Mouse (Mus musculus): Measurements from ENCODE around the gene Zfp93.

DNA sequence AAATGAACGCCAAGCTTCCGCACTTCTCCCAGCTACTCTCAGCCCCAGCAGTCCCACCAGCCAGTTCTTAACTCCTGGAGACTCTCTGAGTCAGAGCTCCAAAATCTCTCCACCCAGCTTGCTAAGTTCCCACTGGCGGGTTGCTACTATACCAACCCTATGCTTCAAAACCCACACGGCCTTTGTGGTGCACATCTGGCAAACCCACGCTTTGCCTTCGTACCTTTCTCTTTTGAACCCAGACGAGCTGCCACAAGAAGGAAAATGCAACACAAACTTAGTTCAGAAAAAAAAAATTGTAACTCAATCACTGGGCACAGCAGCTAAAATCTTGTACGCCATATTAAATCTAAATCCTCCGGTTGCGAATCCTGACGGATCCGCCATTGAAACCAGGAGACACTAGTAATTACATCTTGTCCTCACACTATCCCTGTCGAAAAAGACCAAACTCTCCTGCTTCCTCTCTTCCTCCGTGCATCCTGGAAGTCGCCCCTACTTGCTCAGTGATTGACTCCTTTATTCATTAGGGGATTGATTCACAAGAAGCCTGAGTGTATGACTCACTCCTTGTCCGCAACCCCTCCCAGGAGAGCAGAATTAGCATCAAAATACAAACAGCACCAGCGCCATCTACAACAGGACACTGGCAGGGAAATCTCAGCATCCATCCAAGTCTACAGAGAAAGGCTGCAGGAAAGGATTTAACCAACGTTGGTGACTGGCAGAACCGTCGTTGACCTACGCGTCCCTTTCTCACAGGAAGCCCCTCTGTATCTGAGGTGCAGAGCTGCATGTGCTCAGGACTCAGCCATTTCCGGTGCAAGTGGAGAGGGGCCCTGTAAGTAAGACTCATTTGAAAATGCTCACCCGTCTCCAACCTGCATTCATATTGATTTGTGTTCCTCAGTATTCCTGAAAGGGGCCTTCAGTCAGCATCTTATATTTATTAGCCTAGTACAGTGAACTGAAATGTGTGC is 1.8 kb upstream of the Zfp93 start:
- TF ChIP-seq CTCF (IDR thresholded peaks at IDR 0.05; ENCODE audit: low read depth) = no peak
- TF ChIP-seq EP300 (IDR thresholded peaks at IDR 0.05; ENCODE audit: low read depth) = no peak
